Mouse (Mus musculus): ENCODE results near the gene Gm10197.

Gene Gm10197

GRCm38 (mm10) chr19:53394552-53394951 lies 23.0 kb upstream of the Gm10197 start:
- peak; percentile 67 for DNase-seq (ENCODE audit: low read depth, low spot score)

- no peak for DNase-seq (ENCODE audit: low read depth, low spot score)
Measured at GRCm38 (mm10) chr19:53393646-53394045, 22.1 kb upstream of the Gm10197 start.

- peak; percentile 93 for DNase-seq (ENCODE audit: low read depth, low spot score)
Measured at GRCm38 (mm10) chr19:53392781-53393343, 21.3 kb upstream of the Gm10197 start.

GRCm38 (mm10) chr19:53391787-53392186 lies 20.2 kb upstream of the Gm10197 start:
- DNase-seq (ENCODE audit: low read depth, low spot score), result peak; percentile 69

GRCm38 (mm10) chr19:53391386-53391785 lies 19.8 kb upstream of the Gm10197 start:
- DNase-seq (ENCODE audit: low read depth, low spot score), result no peak

GRCm38 (mm10) chr19:53390495-53391007 lies 19.0 kb upstream of the Gm10197 start, which contains the start of gene Smndc1:
Gene Smndc1, minus strand, starts transcription at chr19:53390578.
- DNase-seq (ENCODE audit: low read depth, low spot score), result peak; percentile 100

GRCm38 (mm10) chr19:53389851-53390431 lies 18.4 kb upstream of the Gm10197 start:
- DNase-seq (ENCODE audit: low read depth, low spot score), result no peak

GRCm38 (mm10) chr19:53389417-53389816 lies 17.9 kb upstream of the Gm10197 start:
- no peak for DNase-seq (ENCODE audit: low read depth, low spot score)

- DNase-seq (ENCODE audit: low read depth, low spot score), result no peak
Measured at GRCm38 (mm10) chr19:53383336-53383735, 11.8 kb upstream of the Gm10197 start.

GRCm38 (mm10) chr19:53378421-53378820 lies 6.9 kb upstream of the Gm10197 start:
- no peak for DNase-seq (ENCODE audit: low read depth, low spot score)

- DNase-seq (ENCODE audit: low read depth, low spot score), result no peak
Measured at GRCm38 (mm10) chr19:53377652-53378051, 6.1 kb upstream of the Gm10197 start.

GRCm38 (mm10) chr19:53375816-53376215 lies 4.2 kb upstream of the Gm10197 start:
- no peak for DNase-seq (ENCODE audit: low read depth, low spot score)

- DNase-seq (ENCODE audit: low read depth, low spot score), result no peak
Measured at GRCm38 (mm10) chr19:53375299-53375698, 3.7 kb upstream of the Gm10197 start.

GRCm38 (mm10) chr19:53373570-53373969 lies 2.0 kb upstream of the Gm10197 start:
- no peak for DNase-seq (ENCODE audit: low read depth, low spot score)

- DNase-seq (ENCODE audit: low read depth, low spot score), result peak; percentile 78
Measured at GRCm38 (mm10) chr19:53370233-53370632, 1.3 kb downstream of the Gm10197 start.

- peak; percentile 90 for DNase-seq (ENCODE audit: low read depth, low spot score)
Measured at GRCm38 (mm10) chr19:53369469-53370043, 2.0 kb downstream of the Gm10197 start.

GRCm38 (mm10) chr19:53366881-53367280 lies 4.7 kb downstream of the Gm10197 start:
- no peak for DNase-seq (ENCODE audit: low read depth, low spot score)

GRCm38 (mm10) chr19:53366057-53366775 lies 5.3 kb downstream of the Gm10197 start:
- DNase-seq (ENCODE audit: low read depth, low spot score), result no peak

GRCm38 (mm10) chr19:53364963-53365362 lies 6.6 kb downstream of the Gm10197 start:
- DNase-seq (ENCODE audit: low read depth, low spot score), result no peak

GRCm38 (mm10) chr19:53364551-53364950 lies 7.0 kb downstream of the Gm10197 start:
- DNase-seq (ENCODE audit: low read depth, low spot score), result no peak

GRCm38 (mm10) chr19:53362967-53363366 lies 8.6 kb downstream of the Gm10197 start:
- DNase-seq (ENCODE audit: low read depth, low spot score), result peak; percentile 82

- DNase-seq (ENCODE audit: low read depth, low spot score), result no peak
Measured at GRCm38 (mm10) chr19:53360265-53360958, 11.2 kb downstream of the Gm10197 start.

Data from R1 (cell line).